Mouse (Mus musculus): ENCODE measurements around the gene Ccdc7b.
"Not testable (repeated sequence)": the region's sequence is repeated elsewhere in the genome, so short reads cannot be mapped to it uniquely, and the experiment has no call there.

The Ccdc7b gene

DNA sequence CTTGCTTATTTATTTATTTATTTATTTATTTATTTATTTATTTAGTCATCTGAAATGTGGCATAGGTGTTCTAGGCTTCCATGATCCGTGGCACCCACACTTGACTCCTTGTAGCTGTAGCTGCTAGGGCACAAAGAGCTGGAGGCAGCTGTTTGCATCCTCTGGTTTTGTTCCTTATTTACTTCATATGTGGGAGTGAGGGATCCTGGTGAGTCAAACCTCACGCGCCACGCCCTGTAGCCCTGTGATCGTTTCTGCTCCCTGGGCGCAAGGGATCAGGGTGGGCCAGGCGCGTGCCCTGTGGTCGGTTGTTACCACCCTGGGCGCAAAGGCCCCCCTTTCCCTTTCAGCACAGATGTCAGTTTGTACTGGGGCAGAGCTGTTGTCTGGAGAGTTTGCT lies at the start of gene Ccdc7b:
Gene Ccdc7b (plus strand): TSS at position 301 of the 400 bp plus-strand sequence.
- not testable (repeated sequence) for DNase-seq (ENCODE audit: low read depth)

DNA sequence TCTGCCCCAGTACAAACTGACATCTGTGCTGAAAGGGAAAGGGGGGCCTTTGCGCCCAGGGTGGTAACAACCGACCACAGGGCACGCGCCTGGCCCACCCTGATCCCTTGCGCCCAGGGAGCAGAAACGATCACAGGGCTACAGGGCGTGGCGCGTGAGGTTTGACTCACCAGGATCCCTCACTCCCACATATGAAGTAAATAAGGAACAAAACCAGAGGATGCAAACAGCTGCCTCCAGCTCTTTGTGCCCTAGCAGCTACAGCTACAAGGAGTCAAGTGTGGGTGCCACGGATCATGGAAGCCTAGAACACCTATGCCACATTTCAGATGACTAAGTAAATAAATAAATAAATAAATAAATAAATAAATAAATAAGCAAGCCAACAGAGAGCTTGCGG lies 1.5 kb upstream of the Ccdc7b start, which contains the start of gene Ccdc7a:
Gene Ccdc7a (minus strand): TSS at position 101 of the 400 bp plus-strand sequence.
- DNase-seq (ENCODE audit: low read depth) = not testable (repeated sequence)

DNA sequence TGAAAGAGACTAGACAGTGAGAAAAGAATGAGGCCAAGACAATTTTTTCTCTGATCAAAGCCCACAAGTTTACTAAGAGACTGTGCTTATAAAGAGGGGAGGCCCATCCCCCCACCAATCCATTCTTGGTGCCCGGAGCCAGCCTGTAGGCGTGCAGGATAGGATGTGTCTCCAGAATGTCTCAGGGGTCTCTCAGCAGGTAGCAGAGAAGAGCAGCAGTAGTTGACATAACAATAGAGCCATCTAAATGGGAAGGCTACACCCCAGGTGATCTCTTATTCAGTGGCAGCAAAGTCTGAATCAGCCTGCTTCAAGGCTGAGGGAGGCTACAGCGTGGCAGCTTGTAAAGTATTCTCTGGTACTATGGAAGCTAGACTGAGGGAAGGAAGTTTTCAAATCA lies 48.8 kb downstream of the Ccdc7b start:
- not testable (repeated sequence) for DNase-seq (ENCODE audit: low read depth)

DNA sequence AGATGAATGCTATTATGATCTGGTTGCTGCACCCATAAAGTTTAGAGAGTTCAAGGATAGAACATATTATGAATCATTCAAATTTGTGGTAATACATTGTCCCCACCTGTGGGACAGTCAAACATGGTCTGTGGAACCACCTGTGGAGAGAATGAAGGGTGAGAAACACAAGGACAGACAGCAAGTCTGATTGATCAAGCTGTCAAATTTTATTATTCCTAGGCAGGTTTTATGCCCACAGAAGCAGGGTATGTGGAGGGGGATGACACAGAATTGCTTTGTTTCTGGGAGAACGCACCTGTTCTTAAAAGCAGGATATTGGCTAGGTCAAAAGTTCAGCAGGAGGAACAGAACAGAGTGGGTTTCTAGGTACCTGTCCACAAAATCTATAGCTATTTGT lies 64.6 kb downstream of the Ccdc7b start, which contains the start of gene Gm10999:
Gene Gm10999 (minus strand): TSS at position 101 of the 400 bp plus-strand sequence.
- DNase-seq (ENCODE audit: low read depth) = no peak

DNA sequence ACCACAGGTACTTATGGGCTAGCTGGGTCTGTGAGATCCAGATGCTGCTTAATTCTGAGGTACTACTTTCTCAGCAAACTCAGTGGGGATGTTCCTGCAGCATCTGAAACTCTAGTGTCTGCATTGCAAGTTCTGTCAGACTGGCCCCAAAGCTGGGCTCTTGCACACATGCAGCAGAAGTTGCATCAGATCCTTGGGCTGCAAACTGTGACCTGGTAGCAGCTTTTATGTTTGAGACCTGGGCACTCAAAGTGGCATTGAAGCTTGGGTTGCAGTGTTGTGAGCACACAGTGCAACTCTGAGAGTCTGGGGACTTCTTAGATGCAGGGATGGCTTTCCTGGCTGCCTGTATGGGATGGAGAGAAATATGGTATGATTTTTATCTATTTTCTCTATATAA lies 66.5 kb downstream of the Ccdc7b start:
- DNase-seq (ENCODE audit: low read depth) = no peak

Data from c-Kit-positive CD71-positive TER-119-negative erythroid progenitor cells, embryonic 14.5 days (primary cell).